ENCODE assay signal across 15 mouse cellular contexts in genomic region chr11:69778258-69778982, GRCm38 (mm10). TPM values are rescaled to one million over a fixed set of nuclear protein-coding genes. Genes with fewer than 3 reads are reported as not detected.
DNase-seq lines count a peak whose midpoint lies in the region; ATAC-seq lines count a peak whose summit lies in the region.
"Had no signal": no experiment of that assay in that cellular context is flagged by ENCODE, and none has a peak within 500 bp of the region (broad histone marks: within the 10 kb centered on the region; RNA-seq: fewer than 3 reads in every experiment).

No protein-coding gene starts in this region.

- no peak overlapping the region for H3K27ac ChIP-seq in heart, embryonic 11.5 days (ENCODE audit: low read depth, low read length)
- no peak overlapping the region for H3K27ac ChIP-seq in kidney, embryonic 14.5 days (ENCODE audit: low read depth, low read length)
- no peak overlapping the region for H3K27ac ChIP-seq in embryonic facial prominence, embryonic 14.5 days (replicated peaks; ENCODE audit: low read depth, low read length)
- no peak overlapping the region for H3K27ac ChIP-seq in midbrain, embryonic 16.5 days (ENCODE audit: low read length)
- H3K27ac ChIP-seq: forebrain, embryonic 13.5 days; liver, embryonic 15.5 days had no signal

- 0 out of 2 replicates have a peak, but pooled peaks cover 3% of the 10 kb centered on the region for H3K4me1 ChIP-seq in heart, embryonic 11.5 days (ENCODE audit: control insufficient read depth, insufficient read depth, low read length)
- H3K4me1 ChIP-seq in kidney, embryonic 14.5 days (ENCODE audit: control insufficient read depth, insufficient read depth, low read length) = peaks cover 16% of the 10 kb centered on the region
- no peaks in the 10 kb centered on the region; the same call in 1 of the 2 replicates for H3K4me1 ChIP-seq in embryonic facial prominence, embryonic 14.5 days (ENCODE audit: control insufficient read depth, insufficient read depth, low read length)
- no peaks in the 10 kb centered on the region for H3K4me1 ChIP-seq in midbrain, embryonic 16.5 days (ENCODE audit: control insufficient read depth, insufficient read depth, low read length)
- H3K4me1 ChIP-seq: liver, embryonic 15.5 days had no signal

- H3K9me3 ChIP-seq in heart, embryonic 11.5 days (replicated peaks; ENCODE audit: control insufficient read depth, low read length) = no peaks in the 10 kb centered on the region
- H3K9me3 ChIP-seq in kidney, embryonic 14.5 days (ENCODE audit: control insufficient read depth, low read length) = no peaks in the 10 kb centered on the region
- H3K9me3 ChIP-seq in embryonic facial prominence, embryonic 14.5 days (ENCODE audit: control insufficient read depth, low read length) = no peaks in the 10 kb centered on the region
- H3K9me3 ChIP-seq in midbrain, embryonic 16.5 days (replicated peaks; ENCODE audit: control insufficient read depth, low read length, poor library complexity, severe bottlenecking) = no peaks in the 10 kb centered on the region
- H3K9me3 ChIP-seq: forebrain, embryonic 13.5 days; liver, embryonic 15.5 days had no signal

- peaks cover 6% of the 10 kb centered on the region; the same call in 1 of the 2 replicates for H3K36me3 ChIP-seq in heart, embryonic 11.5 days (ENCODE audit: control insufficient read depth, insufficient read depth, low read length)
- 0 out of 2 replicates have a peak, but pooled peaks cover 2% of the 10 kb centered on the region for H3K36me3 ChIP-seq in kidney, embryonic 14.5 days (ENCODE audit: control insufficient read depth, insufficient read depth, low read length)
- peaks cover 22% of the 10 kb centered on the region for H3K36me3 ChIP-seq in embryonic facial prominence, embryonic 14.5 days (ENCODE audit: control insufficient read depth, insufficient read depth, low read length)
- peaks cover 12% of the 10 kb centered on the region for H3K36me3 ChIP-seq in midbrain, embryonic 16.5 days (ENCODE audit: control insufficient read depth, insufficient read depth, low read length)
- H3K36me3 ChIP-seq: liver, embryonic 15.5 days had no signal

- H3K4me2 ChIP-seq in heart, embryonic 11.5 days = no peak overlapping the region
- H3K4me2 ChIP-seq in kidney, embryonic 14.5 days (replicated peaks; ENCODE audit: low read depth, low read length) = no peak overlapping the region
- no peak overlapping the region for H3K4me2 ChIP-seq in embryonic facial prominence, embryonic 14.5 days (ENCODE audit: low read depth, low read length)
- H3K4me2 ChIP-seq in midbrain, embryonic 16.5 days (ENCODE audit: low read length) = no peak overlapping the region
- H3K4me2 ChIP-seq: forebrain, embryonic 13.5 days; liver, embryonic 15.5 days had no signal

- H3K9ac ChIP-seq in heart, embryonic 11.5 days (ENCODE audit: low read depth, low read length) = no peak overlapping the region
- H3K9ac ChIP-seq in kidney, embryonic 14.5 days (ENCODE audit: low read depth, low read length) = no peak overlapping the region
- H3K9ac ChIP-seq in embryonic facial prominence, embryonic 14.5 days (ENCODE audit: low read depth, low read length) = no peak overlapping the region
- H3K9ac ChIP-seq in midbrain, embryonic 16.5 days (ENCODE audit: low read depth, low read length) = no peak overlapping the region
- H3K9ac ChIP-seq: forebrain, embryonic 13.5 days; liver, embryonic 15.5 days had no signal

- peaks cover 16% of the 10 kb centered on the region for H3K27me3 ChIP-seq in heart, embryonic 11.5 days (ENCODE audit: control insufficient read depth, insufficient read depth, low read length)
- H3K27me3 ChIP-seq in kidney, embryonic 14.5 days (ENCODE audit: control insufficient read depth, insufficient read depth, low read length) = peaks cover 4% of the 10 kb centered on the region; the same call in 1 of the 2 replicates
- no peaks in the 10 kb centered on the region for H3K27me3 ChIP-seq in embryonic facial prominence, embryonic 14.5 days (replicated peaks; ENCODE audit: control insufficient read depth, insufficient read depth, low read length)
- H3K27me3 ChIP-seq in midbrain, embryonic 16.5 days (ENCODE audit: control insufficient read depth, insufficient read depth, low read depth, low read length) = no peaks in the 10 kb centered on the region

- H3K4me3 ChIP-seq in heart, embryonic 11.5 days (ENCODE audit: low read depth, low read length) = no peak overlapping the region
- H3K4me3 ChIP-seq in kidney, embryonic 14.5 days (ENCODE audit: low read length) = no peak overlapping the region
- no peak overlapping the region for H3K4me3 ChIP-seq in embryonic facial prominence, embryonic 14.5 days (ENCODE audit: low read depth, low read length)
- no peak overlapping the region for H3K4me3 ChIP-seq in midbrain, embryonic 16.5 days (ENCODE audit: low read depth, low read length)
- H3K4me3 ChIP-seq: forebrain, embryonic 13.5 days; liver, embryonic 15.5 days had no signal

- DNase-seq in heart, adult 9 months (ENCODE audit: low spot score in 2 of 2) = no peak
- peak; percentile 47 for DNase-seq in kidney, postnatal 14 days
- peak; percentile 64 to 74 for DNase-seq in cerebellum, postnatal 10 days
- DNase-seq in embryonic facial prominence, embryonic 14.5 days (ENCODE audit: low spot score) = peak; percentile 56
- DNase-seq: gastrocnemius, postnatal 10 days; layer of hippocampus, adult 9-11 months; thymus, postnatal 14 days had no signal

- ATAC-seq in heart, embryonic 11.5 days (replicated peaks; ENCODE audit: insufficient number of reproducible peaks, low FRiP score, low TSS enrichment) = 0 out of 2 replicates have a peak, but pooled peaks have one; percentile 33
- no peak for ATAC-seq in kidney, embryonic 14.5 days (ENCODE audit: low FRiP score, low TSS enrichment)
- peak; percentile 41 for ATAC-seq in embryonic facial prominence, embryonic 14.5 days (ENCODE audit: low read depth)
- no peak for ATAC-seq in midbrain, embryonic 16.5 days
- ATAC-seq: activated CD4-positive, CD25-positive, alpha-beta regulatory T cell, adult 4 months; forebrain, embryonic 13.5 days; inflammation-experienced regulatory T-cells, adult 6 months had no signal

- WGBS in heart, embryonic 11.5 days (ENCODE audit: insufficient replicate concordance) = 59% methylated on average over 23 of the region's 23 CpGs
- WGBS in kidney, embryonic 14.5 days = 69% methylated on average over 21 of the region's 23 CpGs
- 65% methylated on average over 19 of the region's 23 CpGs for WGBS in embryonic facial prominence, embryonic 14.5 days
- 68% methylated on average over 23 of the region's 23 CpGs for WGBS in midbrain, embryonic 16.5 days

RNA-seq across cellular contexts. Expression of gene Zbtb4, which starts 12.7 kb away (rescaled TPM):
- polyA plus RNA-seq in heart, embryonic 11.5 days (2014; fragmentation: Nextera tagmentation; extraction: Ambion mirVana) = 2.1 and 3.1 TPM in 2 replicates
- 2.0 and 2.2 TPM in 2 replicates for polyA plus RNA-seq in kidney, embryonic 14.5 days (2014; fragmentation: Nextera tagmentation; extraction: Ambion mirVana)
- polyA plus RNA-seq in embryonic facial prominence, embryonic 14.5 days (2014; fragmentation: Nextera tagmentation; extraction: Ambion mirVana) = 3.5 and 3.9 TPM in 2 replicates
- polyA plus RNA-seq in midbrain, embryonic 16.5 days (2015; fragmentation: Nextera tagmentation; extraction: Ambion mirVana) = 4.2 and 5.2 TPM in 2 replicates

RNA-seq across cellular contexts. Expression of gene Slc35g3, which starts 16.7 kb away (rescaled TPM):
- 0.10 TPM in 1 of 2 replicates, not detected in the other for polyA plus RNA-seq in heart, embryonic 11.5 days (2014; fragmentation: Nextera tagmentation; extraction: Ambion mirVana)
- 0.23 and 0.36 TPM in 2 replicates for polyA plus RNA-seq in kidney, embryonic 14.5 days (2014; fragmentation: Nextera tagmentation; extraction: Ambion mirVana)
- polyA plus RNA-seq in embryonic facial prominence, embryonic 14.5 days (2014; fragmentation: Nextera tagmentation; extraction: Ambion mirVana) = 0.12 TPM in 1 of 2 replicates, not detected in the other
- 0.21 and 0.22 TPM in 2 replicates for polyA plus RNA-seq in midbrain, embryonic 16.5 days (2015; fragmentation: Nextera tagmentation; extraction: Ambion mirVana)
- polyA plus RNA-seq: activated CD4-positive, CD25-positive, alpha-beta regulatory T cell, adult 4 months; cortical plate, adult 2 months; inflammation-experienced regulatory T-cells, adult 6 months; liver, embryonic 15.5 days had no signal

RNA-seq across cellular contexts. Expression of gene Chrnb1, which starts 17.3 kb away (rescaled TPM):
- polyA plus RNA-seq in heart, embryonic 11.5 days (2014; fragmentation: Nextera tagmentation; extraction: Ambion mirVana) = 3.7 and 4.5 TPM in 2 replicates
- polyA plus RNA-seq in kidney, embryonic 14.5 days (2014; fragmentation: Nextera tagmentation; extraction: Ambion mirVana) = 4.6 and 6.5 TPM in 2 replicates
- polyA plus RNA-seq in embryonic facial prominence, embryonic 14.5 days (2014; fragmentation: Nextera tagmentation; extraction: Ambion mirVana) = 28.4 and 29.4 TPM in 2 replicates
- 1.4 and 1.6 TPM in 2 replicates for polyA plus RNA-seq in midbrain, embryonic 16.5 days (2015; fragmentation: Nextera tagmentation; extraction: Ambion mirVana)

RNA-seq across cellular contexts. Expression of gene Polr2a, which starts 20.0 kb away (rescaled TPM):
- 29.0 and 36.7 TPM in 2 replicates for polyA plus RNA-seq in heart, embryonic 11.5 days (2014; fragmentation: Nextera tagmentation; extraction: Ambion mirVana)
- 30.2 and 58.4 TPM in 2 replicates for polyA plus RNA-seq in kidney, embryonic 14.5 days (2014; fragmentation: Nextera tagmentation; extraction: Ambion mirVana)
- 39.3 and 39.7 TPM in 2 replicates for polyA plus RNA-seq in embryonic facial prominence, embryonic 14.5 days (2014; fragmentation: Nextera tagmentation; extraction: Ambion mirVana)
- 13.0 and 15.5 TPM in 2 replicates for polyA plus RNA-seq in midbrain, embryonic 16.5 days (2015; fragmentation: Nextera tagmentation; extraction: Ambion mirVana)

RNA-seq across cellular contexts. Expression of gene Fgf11, which starts 23.2 kb away (rescaled TPM):
- 1.5 and 2.5 TPM in 2 replicates for polyA plus RNA-seq in heart, embryonic 11.5 days (2014; fragmentation: Nextera tagmentation; extraction: Ambion mirVana)
- polyA plus RNA-seq in kidney, embryonic 14.5 days (2014; fragmentation: Nextera tagmentation; extraction: Ambion mirVana) = 1.7 and 1.9 TPM in 2 replicates
- 2.3 and 3.3 TPM in 2 replicates for polyA plus RNA-seq in embryonic facial prominence, embryonic 14.5 days (2014; fragmentation: Nextera tagmentation; extraction: Ambion mirVana)
- 4.1 and 4.5 TPM in 2 replicates for polyA plus RNA-seq in midbrain, embryonic 16.5 days (2015; fragmentation: Nextera tagmentation; extraction: Ambion mirVana)
- polyA plus RNA-seq: activated CD4-positive, CD25-positive, alpha-beta regulatory T cell, adult 4 months; inflammation-experienced regulatory T-cells, adult 6 months had no signal

Comparison
In these comparisons a context has a peak if more than half of its experiments do, and no peak if none do; other contexts are left out.
1. ATAC-seq: peak in heart, embryonic 11.5 days (single experiment) and embryonic facial prominence, embryonic 14.5 days (single experiment); none in kidney, embryonic 14.5 days (single experiment) and midbrain, embryonic 16.5 days (single experiment).
2. DNase-seq: peak in kidney, postnatal 14 days (single experiment), cerebellum, postnatal 10 days (2 of 2) and embryonic facial prominence, embryonic 14.5 days (single experiment); none in heart, adult 9 months (0 of 2).